Mouse (Mus musculus): ENCODE data around the gene Rassf2. TPM values are rescaled to one million over a fixed set of nuclear protein-coding genes. Genes with fewer than 3 reads are reported as not detected.

Rassf2 gene
- polyA plus RNA-seq, 1 experiment: 111 TPM

- DNase-seq: no peak
- no peaks in the 10 kb centered on the region for H3K27me3 ChIP-seq (ENCODE audit: control insufficient read depth, insufficient read depth, low read length)
- no peak overlapping the region for H3K4me3 ChIP-seq (ENCODE audit: control insufficient read depth, insufficient read depth, low read length)
- H3K4me1 ChIP-seq (replicated peaks; ENCODE audit: control insufficient read depth, insufficient read depth, low read length): peaks cover under 1% of the 10 kb centered on the region; the same call in 1 of the 2 replicates
- 70% methylated on average over 8 of the region's 8 CpGs for WGBS
- H3K36me3 ChIP-seq (ENCODE audit: control insufficient read depth, insufficient read depth, low read length): no peaks in the 10 kb centered on the region
- TF ChIP-seq POLR2A (IDR thresholded peaks at IDR 0.05; ENCODE audit: control insufficient read depth, extremely low read depth, insufficient read depth, low read length, poor library complexity): no peak
- TF ChIP-seq CTCF (IDR thresholded peaks at IDR 0.05; ENCODE audit: borderline replicate concordance, control insufficient read depth, extremely low read depth, insufficient read depth, low read length, poor library complexity): no peak
- H3K27ac ChIP-seq (ENCODE audit: control insufficient read depth, insufficient read depth, low read length): no peak overlapping the region
Observed at GRCm38 (mm10) chr2:131945225-131945624, 84.8 kb downstream of the Rassf2 start.

- WGBS: 76% methylated on average over 1 of the region's 1 CpGs
- TF ChIP-seq POLR2A (IDR thresholded peaks at IDR 0.05; ENCODE audit: control insufficient read depth, extremely low read depth, insufficient read depth, low read length, poor library complexity) (no peak), CTCF (IDR thresholded peaks at IDR 0.05; ENCODE audit: borderline replicate concordance, control insufficient read depth, extremely low read depth, insufficient read depth, low read length, poor library complexity) (no peak)
Observed at GRCm38 (mm10) chr2:131944370-131944769, 85.7 kb downstream of the Rassf2 start.

GRCm38 (mm10) chr2:131941501-131941900 lies 88.6 kb downstream of the Rassf2 start:
- WGBS: 94% methylated on average over 6 of the region's 6 CpGs

More at GRCm38 (mm10) chr2:131944370-131944769, 85.7 kb downstream of the Rassf2 start:
- DNase-seq: no peak
- H3K36me3 ChIP-seq (ENCODE audit: control insufficient read depth, insufficient read depth, low read length): no peaks in the 10 kb centered on the region
- no peak overlapping the region for H3K27ac ChIP-seq (ENCODE audit: control insufficient read depth, insufficient read depth, low read length)
- no peaks in the 10 kb centered on the region for H3K27me3 ChIP-seq (ENCODE audit: control insufficient read depth, insufficient read depth, low read length)
- H3K4me1 ChIP-seq (replicated peaks; ENCODE audit: control insufficient read depth, insufficient read depth, low read length): no peaks in the 10 kb centered on the region
- no peak overlapping the region for H3K4me3 ChIP-seq (ENCODE audit: control insufficient read depth, insufficient read depth, low read length)

GRCm38 (mm10) chr2:131940506-131940905 lies 89.6 kb downstream of the Rassf2 start:
- TF ChIP-seq POLR2A (IDR thresholded peaks at IDR 0.05; ENCODE audit: control insufficient read depth, extremely low read depth, insufficient read depth, low read length, poor library complexity) (no peak), CTCF (IDR thresholded peaks at IDR 0.05; ENCODE audit: borderline replicate concordance, control insufficient read depth, extremely low read depth, insufficient read depth, low read length, poor library complexity) (no peak)
- no peaks in the 10 kb centered on the region for H3K4me1 ChIP-seq (replicated peaks; ENCODE audit: control insufficient read depth, insufficient read depth, low read length)
- WGBS: 73% methylated on average over 3 of the region's 3 CpGs
- H3K27me3 ChIP-seq (ENCODE audit: control insufficient read depth, insufficient read depth, low read length): no peaks in the 10 kb centered on the region
- DNase-seq: no peak
- H3K27ac ChIP-seq (ENCODE audit: control insufficient read depth, insufficient read depth, low read length): no peak overlapping the region
- no peaks in the 10 kb centered on the region for H3K36me3 ChIP-seq (ENCODE audit: control insufficient read depth, insufficient read depth, low read length)
- no peak overlapping the region for H3K4me3 ChIP-seq (ENCODE audit: control insufficient read depth, insufficient read depth, low read length)

More at GRCm38 (mm10) chr2:131941501-131941900, 88.6 kb downstream of the Rassf2 start:
- TF ChIP-seq POLR2A (IDR thresholded peaks at IDR 0.05; ENCODE audit: control insufficient read depth, extremely low read depth, insufficient read depth, low read length, poor library complexity) (no peak), CTCF (IDR thresholded peaks at IDR 0.05; ENCODE audit: borderline replicate concordance, control insufficient read depth, extremely low read depth, insufficient read depth, low read length, poor library complexity) (no peak)
- Histone ChIP-seq H3K27ac (ENCODE audit: control insufficient read depth, insufficient read depth, low read length) (no peak overlapping the region), H3K27me3 (ENCODE audit: control insufficient read depth, insufficient read depth, low read length) (no peaks in the 10 kb centered on the region), H3K4me3 (ENCODE audit: control insufficient read depth, insufficient read depth, low read length) (no peak overlapping the region), H3K36me3 (ENCODE audit: control insufficient read depth, insufficient read depth, low read length) (no peaks in the 10 kb centered on the region), H3K4me1 (replicated peaks; ENCODE audit: control insufficient read depth, insufficient read depth, low read length) (no peaks in the 10 kb centered on the region)
- DNase-seq: no peak

Other genes with a start within 250 kb of the Rassf2 start
- gene Erv3, start 170.5 kb downstream of the Rassf2 start, polyA plus RNA-seq (2012; rRNA removed): 0.23 and 0.28 TPM in 2 replicates
- gene Prnp, start 120.3 kb downstream of the Rassf2 start, polyA plus RNA-seq (2012; rRNA removed): 39.9 and 43.8 TPM in 2 replicates
- not detected in 2 replicates for gene Prn, start 120.3 kb downstream of the Rassf2 start, polyA plus RNA-seq (2012; rRNA removed)
- 1.7 and 1.8 TPM in 2 replicates for gene Prnd, start 79.4 kb downstream of the Rassf2 start, polyA plus RNA-seq (2012; rRNA removed)
- 50.8 and 51.7 TPM in 2 replicates for gene Slc23a2, start 114.8 kb upstream of the Rassf2 start, polyA plus RNA-seq (2012; rRNA removed)
- 75.0 and 82.6 TPM in 2 replicates for gene Tmem230, start 217.5 kb upstream of the Rassf2 start, polyA plus RNA-seq (2012; rRNA removed)
- gene Pcna, start 223.1 kb upstream of the Rassf2 start, polyA plus RNA-seq (2012; rRNA removed): 382 and 470 TPM in 2 replicates
- gene Cds2, start 232.9 kb upstream of the Rassf2 start, polyA plus RNA-seq (2012; rRNA removed): 74.7 and 77.9 TPM in 2 replicates